Mouse (Mus musculus): ENCODE measurements around the gene Sprr2b. TPM values are rescaled to one million over a fixed set of nuclear protein-coding genes. Genes with fewer than 3 reads are reported as not detected.
A peak's percentile ranks its signal among the peaks of the same experiment; 100 is the strongest.
"Not testable (repeated sequence)": the region's sequence is repeated elsewhere in the genome, so short reads cannot be mapped to it uniquely, and the experiment has no call there.

Sprr2b gene
- not detected in 2 replicates for polyA plus RNA-seq (2014; fragmentation: Nextera tagmentation; extraction: Ambion mirVana)

DNA sequence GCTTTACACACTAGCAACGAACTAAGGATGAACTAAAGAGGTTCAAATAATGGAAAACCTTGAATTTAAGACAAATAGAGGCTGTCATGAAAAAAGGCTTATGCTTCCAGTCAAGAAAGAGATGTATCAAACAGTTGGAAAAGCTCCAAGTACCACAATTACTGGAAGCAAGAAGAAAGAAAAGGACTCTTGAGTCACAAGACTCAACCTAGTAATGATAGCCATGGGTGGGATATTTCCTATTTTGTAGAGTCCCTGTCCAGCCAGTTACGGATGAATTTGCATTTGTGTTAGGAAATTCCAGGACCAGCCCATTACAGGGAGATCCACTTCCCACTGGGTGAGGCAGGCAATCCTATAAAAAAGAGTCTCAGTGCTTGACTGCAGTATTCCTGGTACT lies at the start of gene Sprr2b:
Gene Sprr2b, plus strand, starts transcription at position 301 of the 400 bp plus-strand sequence.
- H3K27ac ChIP-seq (ENCODE audit: low read depth) = no peak within 1 kb of the TSS
- no peaks in the 10 kb centered on the region for H3K9me3 ChIP-seq (ENCODE audit: control insufficient read depth, low read length)
- H3K4me1 ChIP-seq (replicated peaks; ENCODE audit: control insufficient read depth, insufficient read depth, low read length) = no peaks in the 10 kb centered on the region
- H3K36me3 ChIP-seq (ENCODE audit: control insufficient read depth, insufficient read depth, low read length) = no peaks in the 10 kb centered on the region
- H3K9ac ChIP-seq (ENCODE audit: low read length) = no peak within 1 kb of the TSS
- no peak within 1 kb of the TSS for H3K4me3 ChIP-seq (ENCODE audit: low read depth, low read length)
- ATAC-seq (replicated peaks; ENCODE audit: low FRiP score, low TSS enrichment, low read depth) (no peak), DNase-seq (ENCODE audit: low spot score) (no peak)
- no peak within 1 kb of the TSS for H3K4me2 ChIP-seq (ENCODE audit: low read length)
- 82% methylated on average over 2 of the region's 2 CpGs for WGBS
- no peaks in the 10 kb centered on the region for H3K27me3 ChIP-seq (replicated peaks; ENCODE audit: control insufficient read depth, insufficient read depth, low read length)

DNA sequence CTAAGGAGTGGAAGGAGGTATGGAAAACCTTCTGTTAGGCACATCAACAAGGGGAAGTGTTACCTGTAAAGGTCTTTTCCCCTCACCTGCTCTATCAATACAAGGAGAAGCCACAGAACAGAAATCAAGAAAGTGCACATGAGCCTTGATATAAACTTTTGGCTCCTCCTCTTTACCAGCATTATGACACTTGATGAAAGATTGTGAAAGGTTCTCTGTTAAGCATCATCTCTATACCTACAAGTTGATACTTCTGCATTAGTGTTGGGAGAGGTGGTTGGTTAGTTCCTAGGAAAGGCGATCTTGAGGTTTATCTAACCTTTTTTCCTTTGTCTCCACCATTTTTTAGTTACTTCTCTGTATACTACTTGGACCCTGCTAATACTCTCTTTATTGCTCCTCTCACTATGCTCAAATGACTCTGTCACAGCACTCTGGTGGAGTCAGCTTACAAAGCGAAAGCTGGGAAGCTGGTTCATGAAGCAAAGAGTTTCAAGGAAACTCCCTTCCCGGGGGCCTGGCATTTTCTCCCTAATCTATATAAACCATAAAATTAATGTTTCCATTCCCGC lies 44.9 kb upstream of the Sprr2b start:
- not testable (repeated sequence) for H3K9ac ChIP-seq (ENCODE audit: low read length); H3K27me3 ChIP-seq (replicated peaks; ENCODE audit: control insufficient read depth, insufficient read depth, low read length); H3K9me3 ChIP-seq (ENCODE audit: control insufficient read depth, low read length); DNase-seq (ENCODE audit: low spot score); H3K4me1 ChIP-seq (replicated peaks; ENCODE audit: control insufficient read depth, insufficient read depth, low read length); H3K27ac ChIP-seq (ENCODE audit: low read depth); H3K4me2 ChIP-seq (ENCODE audit: low read length); H3K4me3 ChIP-seq (ENCODE audit: low read depth, low read length); H3K36me3 ChIP-seq (ENCODE audit: control insufficient read depth, insufficient read depth, low read length)
- peak; percentile 61 for ATAC-seq (replicated peaks; ENCODE audit: low FRiP score, low TSS enrichment, low read depth)
- no CpG with 5 or more reads among the region's 4 CpGs for WGBS

DNA sequence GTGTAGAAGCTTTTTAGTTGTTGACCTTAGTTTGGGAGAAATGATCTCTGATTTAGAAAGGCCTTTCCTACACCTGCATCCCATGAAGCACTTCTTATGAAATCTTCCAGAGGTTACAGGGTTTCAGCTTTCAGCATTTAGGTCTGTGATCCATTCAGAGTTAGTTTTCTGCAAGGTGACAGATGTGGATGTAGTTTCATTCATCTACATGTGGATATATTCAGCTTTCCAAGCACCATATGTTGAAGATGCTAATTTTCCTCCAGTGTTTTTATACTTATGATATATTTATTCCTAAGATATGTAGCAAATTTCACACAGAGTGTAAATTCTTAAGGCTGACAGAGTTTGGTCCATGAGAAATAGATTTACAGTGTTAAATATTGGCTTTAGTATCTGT lies 42.9 kb upstream of the Sprr2b start:
- not testable (repeated sequence) for H3K36me3 ChIP-seq (ENCODE audit: control insufficient read depth, insufficient read depth, low read length); H3K4me2 ChIP-seq (ENCODE audit: low read length); H3K27ac ChIP-seq (ENCODE audit: low read depth); H3K9ac ChIP-seq (ENCODE audit: low read length); H3K9me3 ChIP-seq (ENCODE audit: control insufficient read depth, low read length); H3K4me3 ChIP-seq (ENCODE audit: low read depth, low read length); H3K27me3 ChIP-seq (replicated peaks; ENCODE audit: control insufficient read depth, insufficient read depth, low read length); ATAC-seq (replicated peaks; ENCODE audit: low FRiP score, low TSS enrichment, low read depth); DNase-seq (ENCODE audit: low spot score); H3K4me1 ChIP-seq (replicated peaks; ENCODE audit: control insufficient read depth, insufficient read depth, low read length)

- not testable (repeated sequence) for H3K27me3 ChIP-seq (replicated peaks; ENCODE audit: control insufficient read depth, insufficient read depth, low read length); H3K36me3 ChIP-seq (ENCODE audit: control insufficient read depth, insufficient read depth, low read length); H3K9ac ChIP-seq (ENCODE audit: low read length); DNase-seq (ENCODE audit: low spot score); H3K27ac ChIP-seq (ENCODE audit: low read depth); H3K4me1 ChIP-seq (replicated peaks; ENCODE audit: control insufficient read depth, insufficient read depth, low read length); H3K4me2 ChIP-seq (ENCODE audit: low read length); ATAC-seq (replicated peaks; ENCODE audit: low FRiP score, low TSS enrichment, low read depth); H3K4me3 ChIP-seq (ENCODE audit: low read depth, low read length); H3K9me3 ChIP-seq (ENCODE audit: control insufficient read depth, low read length)
- no CpG with 5 or more reads among the region's 1 CpGs for WGBS
Observed at GRCm38 (mm10) chr3:92274018-92274417, 42.4 kb upstream of the Sprr2b start.

DNA sequence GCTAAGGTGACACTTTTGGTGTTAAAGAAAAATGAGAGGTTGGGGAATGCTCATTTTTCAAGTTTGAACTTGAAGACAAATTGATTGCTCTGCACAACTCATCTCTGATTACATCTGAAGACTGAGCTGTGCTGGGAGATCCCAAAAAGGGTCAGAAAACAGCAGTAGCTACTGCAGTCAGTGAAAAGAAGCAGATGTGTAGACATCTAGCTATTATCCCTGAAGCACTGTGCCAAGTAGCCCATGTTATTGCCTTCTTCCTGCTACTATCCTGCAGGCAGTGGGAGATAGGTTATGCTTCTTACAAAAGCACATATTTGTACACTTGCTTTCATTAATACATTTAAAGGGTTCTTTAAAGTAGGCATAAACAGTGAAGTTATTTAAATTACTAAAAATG lies 36.8 kb upstream of the Sprr2b start:
- H3K9me3 ChIP-seq (ENCODE audit: control insufficient read depth, low read length); H3K27ac ChIP-seq (ENCODE audit: low read depth); H3K4me1 ChIP-seq (replicated peaks; ENCODE audit: control insufficient read depth, insufficient read depth, low read length); H3K36me3 ChIP-seq (ENCODE audit: control insufficient read depth, insufficient read depth, low read length); DNase-seq (ENCODE audit: low spot score); H3K4me2 ChIP-seq (ENCODE audit: low read length); H3K4me3 ChIP-seq (ENCODE audit: low read depth, low read length); H3K9ac ChIP-seq (ENCODE audit: low read length); H3K27me3 ChIP-seq (replicated peaks; ENCODE audit: control insufficient read depth, insufficient read depth, low read length); ATAC-seq (replicated peaks; ENCODE audit: low FRiP score, low TSS enrichment, low read depth): not testable (repeated sequence)

GRCm38 (mm10) chr3:92280963-92281606 lies 35.3 kb upstream of the Sprr2b start:
- H3K9me3 ChIP-seq (ENCODE audit: control insufficient read depth, low read length); H3K4me1 ChIP-seq (replicated peaks; ENCODE audit: control insufficient read depth, insufficient read depth, low read length); H3K27me3 ChIP-seq (replicated peaks; ENCODE audit: control insufficient read depth, insufficient read depth, low read length); H3K27ac ChIP-seq (ENCODE audit: low read depth); H3K4me2 ChIP-seq (ENCODE audit: low read length); H3K9ac ChIP-seq (ENCODE audit: low read length); H3K4me3 ChIP-seq (ENCODE audit: low read depth, low read length); DNase-seq (ENCODE audit: low spot score); H3K36me3 ChIP-seq (ENCODE audit: control insufficient read depth, insufficient read depth, low read length): not testable (repeated sequence)
- peak; percentile 84 for ATAC-seq (replicated peaks; ENCODE audit: low FRiP score, low TSS enrichment, low read depth)
- 14% methylated on average over 5 of the region's 12 CpGs for WGBS

- not testable (repeated sequence) for H3K36me3 ChIP-seq (ENCODE audit: control insufficient read depth, insufficient read depth, low read length); H3K4me3 ChIP-seq (ENCODE audit: low read depth, low read length); DNase-seq (ENCODE audit: low spot score); H3K9ac ChIP-seq (ENCODE audit: low read length); H3K9me3 ChIP-seq (ENCODE audit: control insufficient read depth, low read length); H3K4me1 ChIP-seq (replicated peaks; ENCODE audit: control insufficient read depth, insufficient read depth, low read length); H3K27ac ChIP-seq (ENCODE audit: low read depth); H3K4me2 ChIP-seq (ENCODE audit: low read length); ATAC-seq (replicated peaks; ENCODE audit: low FRiP score, low TSS enrichment, low read depth); H3K27me3 ChIP-seq (replicated peaks; ENCODE audit: control insufficient read depth, insufficient read depth, low read length)
- WGBS = 88% methylated on average over 1 of the region's 1 CpGs
Observed at GRCm38 (mm10) chr3:92285101-92285500, 31.3 kb upstream of the Sprr2b start, which contains the start of gene Sprr2a3. TSS of gene Sprr2a3 (plus strand) at chr3:92285417.

- not testable (repeated sequence) for H3K9ac ChIP-seq (ENCODE audit: low read length); H3K36me3 ChIP-seq (ENCODE audit: control insufficient read depth, insufficient read depth, low read length); DNase-seq (ENCODE audit: low spot score); H3K27ac ChIP-seq (ENCODE audit: low read depth); H3K9me3 ChIP-seq (ENCODE audit: control insufficient read depth, low read length); H3K4me1 ChIP-seq (replicated peaks; ENCODE audit: control insufficient read depth, insufficient read depth, low read length); H3K27me3 ChIP-seq (replicated peaks; ENCODE audit: control insufficient read depth, insufficient read depth, low read length); H3K4me2 ChIP-seq (ENCODE audit: low read length); H3K4me3 ChIP-seq (ENCODE audit: low read depth, low read length); ATAC-seq (replicated peaks; ENCODE audit: low FRiP score, low TSS enrichment, low read depth)
- 72% methylated on average over 3 of the region's 6 CpGs for whole genome bisulfite sequencing
Observed at GRCm38 (mm10) chr3:92288489-92288888, 27.9 kb upstream of the Sprr2b start.

- no peak for DNase-seq (ENCODE audit: low spot score)
- Histone ChIP-seq H3K4me1 (replicated peaks; ENCODE audit: control insufficient read depth, insufficient read depth, low read length) (no peaks in the 10 kb centered on the region), H3K27ac (ENCODE audit: low read depth) (no peak overlapping the region), H3K36me3 (ENCODE audit: control insufficient read depth, insufficient read depth, low read length) (no peaks in the 10 kb centered on the region), H3K27me3 (replicated peaks; ENCODE audit: control insufficient read depth, insufficient read depth, low read length) (no peaks in the 10 kb centered on the region), H3K4me3 (ENCODE audit: low read depth, low read length) (no peak overlapping the region), H3K4me2 (ENCODE audit: low read length) (no peak overlapping the region), H3K9me3 (ENCODE audit: control insufficient read depth, low read length) (no peaks in the 10 kb centered on the region), H3K9ac (ENCODE audit: low read length) (no peak overlapping the region)
- ATAC-seq (replicated peaks; ENCODE audit: low FRiP score, low TSS enrichment, low read depth) = no peak
- 59% methylated on average over 1 of the region's 1 CpGs for WGBS
Observed at GRCm38 (mm10) chr3:92307406-92307805, 9.0 kb upstream of the Sprr2b start.
